Mouse (Mus musculus) liver, embryonic 13.5 days (tissue): ENCODE data around the gene Pknox2. TPM values are rescaled to one million over a fixed set of nuclear protein-coding genes. Genes with fewer than 3 reads are reported as not detected.
A peak's percentile ranks its signal among the peaks of the same experiment; 100 is the strongest.

ENCODE experiments used
- ATAC-seq: fragments of 200-750 bp; cut with Nextera tagmentation; 2 replicates; pipeline ENCODE4 v1.8.0; 2017; ENCODE audit warnings: low read depth, mild to moderate bottlenecking, moderate number of reproducible peaks, moderate library complexity
- DNase-seq: peaks from one replicate; pipeline ENCODE4 v3.0.0; 2022
- H3K27ac ChIP-seq: fragments of 300-500 bp; sonication (generic); 2 replicates; pipeline ENCODE4 v1.5.1; 2015; ENCODE audit warnings: moderate library complexity, mild to moderate bottlenecking, inconsistent platforms
- H3K27me3 ChIP-seq: fragments of 300-500 bp; sonication (generic); 2 replicates; pipeline ENCODE4 v1.6.1; 2015; ENCODE audit warnings: mild to moderate bottlenecking, inconsistent platforms
- H3K36me3 ChIP-seq: fragments of 300-500 bp; sonication (generic); 2 replicates; pipeline ENCODE4 v1.6.1; 2015; ENCODE audit warnings: mild to moderate bottlenecking, inconsistent platforms
- H3K4me1 ChIP-seq: fragments of 300-500 bp; sonication (generic); replicated peaks from 2 replicates; pipeline ENCODE4 v1.6.1; 2015; ENCODE audit warnings: inconsistent platforms
- H3K4me2 ChIP-seq: fragments of 300-500 bp; sonication (generic); 2 replicates; pipeline ENCODE4 v1.6.1; 2015; ENCODE audit warnings: inconsistent platforms, mild to moderate bottlenecking, moderate library complexity
- H3K4me3 ChIP-seq: fragments of 300-500 bp; sonication (generic); replicated peaks from 2 replicates; pipeline ENCODE4 v1.5.1; 2015; ENCODE audit warnings: mild to moderate bottlenecking, inconsistent platforms
- H3K9ac ChIP-seq: fragments of 300-500 bp; sonication (generic); 2 replicates; pipeline ENCODE4 v1.6.1; 2015; ENCODE audit warnings: mild to moderate bottlenecking, inconsistent platforms
- H3K9me3 ChIP-seq: fragments of 300-500 bp; sonication (generic); replicated peaks from 2 replicates; pipeline ENCODE4 v1.6.1; 2016; ENCODE audit warnings: inconsistent platforms
- WGBS: fragments of 180-500 bp; shearing (Covaris S2); methylation state at CpG from one replicate; pipeline ENCODE4 v1.1.7; 2015; ENCODE audit not compliant: insufficient replicate concordance; 5-methylcytosine and 5-hydroxymethylcytosine counted together
- polyA plus RNA-seq: library from polyadenylated mRNA; unstranded; fragments of >200 nt; fragmentation: Nextera tagmentation; extraction: Ambion mirVana; gene quantifications from 2 replicates; pipeline ENCODE4 v1.2.1, GENCODE M21; 2015

The Pknox2 gene
- polyA plus RNA-seq, 1 experiment from 2014 or later = 0.36 TPM

DNA sequence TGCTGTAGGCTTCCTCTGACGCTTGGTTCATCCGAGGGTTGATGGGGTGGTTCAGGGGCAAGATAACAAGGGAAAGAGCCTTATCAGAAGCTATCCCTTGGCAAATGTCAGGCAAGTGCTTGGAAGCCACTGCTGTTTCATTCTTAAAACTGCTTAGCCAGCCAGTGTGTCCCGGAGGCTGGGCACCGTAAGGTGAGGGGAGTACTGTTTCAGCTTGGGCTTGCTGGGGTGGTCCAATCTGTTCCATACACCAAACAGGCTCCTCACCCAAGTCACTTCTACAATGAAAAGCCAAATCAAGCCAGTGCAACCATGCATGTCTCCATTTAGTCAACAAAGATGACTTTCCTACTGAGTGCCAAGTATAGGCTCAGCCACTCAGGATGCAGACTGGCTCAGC, 679 bp upstream of the Pknox2 start:
- Histone ChIP-seq H3K27me3 (peaks cover 72% of the 10 kb centered on the region), H3K27ac (no peak overlapping the region), H3K9ac (no peak overlapping the region), H3K4me3 (no peak overlapping the region), H3K4me1 (0 out of 2 replicates have a peak, but pooled peaks cover 2% of the 10 kb centered on the region), H3K4me2 (no peak overlapping the region), H3K36me3 (no peaks in the 10 kb centered on the region), H3K9me3 (no peaks in the 10 kb centered on the region)
- ATAC-seq = no peak
- 41% methylated on average over 4 of the region's 4 CpGs for WGBS
- no peak for DNase-seq

DNA sequence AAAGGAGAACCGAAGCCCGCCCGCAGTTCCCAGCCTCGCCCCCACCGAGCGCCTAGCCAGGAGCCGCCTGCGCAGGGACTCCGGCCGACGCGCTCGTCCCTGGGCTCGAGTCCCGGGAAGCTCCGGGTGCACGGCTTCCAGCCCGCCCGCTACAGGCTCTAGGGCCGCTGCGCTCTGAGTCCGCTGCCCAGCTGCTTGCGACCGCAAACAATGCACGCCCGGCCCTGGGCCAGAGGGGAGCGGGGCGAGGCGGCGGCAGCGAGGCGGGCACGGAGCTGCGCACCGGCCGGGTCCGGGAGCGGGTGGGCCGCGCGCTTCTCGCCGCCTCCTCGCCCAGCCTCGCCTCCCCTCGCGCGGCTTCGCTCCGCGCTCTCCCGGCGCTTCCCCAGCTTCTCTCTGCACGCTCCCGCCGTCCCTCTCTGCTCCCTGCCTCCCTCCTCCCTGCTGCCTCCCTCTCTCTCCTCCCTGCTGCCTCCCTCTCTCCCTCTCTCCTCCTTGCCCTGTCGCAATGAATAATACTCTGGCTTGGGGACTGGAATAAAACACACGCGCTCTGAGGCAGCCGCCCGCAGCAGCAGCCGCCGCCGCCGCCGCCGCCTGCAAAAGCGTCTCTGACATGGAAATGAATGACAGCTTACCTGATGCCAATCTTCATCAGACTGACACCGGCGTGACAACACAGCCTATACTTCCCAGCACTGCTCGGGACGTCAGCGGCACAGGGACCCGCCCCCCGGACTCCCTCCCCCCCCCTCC, 426 bp downstream of the Pknox2 start:
- Histone ChIP-seq H3K4me1 (0 out of 2 replicates have a peak, but pooled peaks cover 2% of the 10 kb centered on the region), H3K4me2 (peak overlapping the region; percentile 69), H3K27me3 (peaks cover 78% of the 10 kb centered on the region), H3K27ac (peak overlapping the region; percentile 41), H3K9me3 (no peaks in the 10 kb centered on the region), H3K9ac (peak overlapping the region; percentile 42), H3K36me3 (no peaks in the 10 kb centered on the region), H3K4me3 (peak overlapping the region; percentile 50)
- DNase-seq (no peak), ATAC-seq (peak; percentile 67)
- under 1% methylated on average over 70 of the region's 75 CpGs for WGBS

DNA sequence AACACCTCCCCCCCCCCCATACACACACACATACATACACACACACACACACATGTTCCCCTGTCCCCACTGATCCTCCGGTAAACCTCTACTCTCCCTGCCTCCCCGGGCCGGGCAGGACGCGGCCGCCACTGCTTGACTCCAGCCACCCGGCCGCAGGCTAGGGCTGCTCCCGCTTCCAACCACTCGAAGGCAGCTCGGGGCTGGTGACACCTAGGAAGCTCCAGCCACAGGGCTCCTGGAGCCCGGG, 929 bp downstream of the Pknox2 start:
- no peak for DNase-seq
- WGBS = 2% methylated on average over 12 of the region's 12 CpGs
- Histone ChIP-seq H3K9me3 (no peaks in the 10 kb centered on the region), H3K4me1 (0 out of 2 replicates have a peak, but pooled peaks cover 2% of the 10 kb centered on the region), H3K36me3 (no peaks in the 10 kb centered on the region), H3K4me2 (peak overlapping the region; percentile 69), H3K4me3 (peak overlapping the region; percentile 50), H3K27me3 (peaks cover 83% of the 10 kb centered on the region), H3K27ac (peak overlapping the region; percentile 41), H3K9ac (peak overlapping the region; percentile 42)
- peak; percentile 59 for ATAC-seq

DNA sequence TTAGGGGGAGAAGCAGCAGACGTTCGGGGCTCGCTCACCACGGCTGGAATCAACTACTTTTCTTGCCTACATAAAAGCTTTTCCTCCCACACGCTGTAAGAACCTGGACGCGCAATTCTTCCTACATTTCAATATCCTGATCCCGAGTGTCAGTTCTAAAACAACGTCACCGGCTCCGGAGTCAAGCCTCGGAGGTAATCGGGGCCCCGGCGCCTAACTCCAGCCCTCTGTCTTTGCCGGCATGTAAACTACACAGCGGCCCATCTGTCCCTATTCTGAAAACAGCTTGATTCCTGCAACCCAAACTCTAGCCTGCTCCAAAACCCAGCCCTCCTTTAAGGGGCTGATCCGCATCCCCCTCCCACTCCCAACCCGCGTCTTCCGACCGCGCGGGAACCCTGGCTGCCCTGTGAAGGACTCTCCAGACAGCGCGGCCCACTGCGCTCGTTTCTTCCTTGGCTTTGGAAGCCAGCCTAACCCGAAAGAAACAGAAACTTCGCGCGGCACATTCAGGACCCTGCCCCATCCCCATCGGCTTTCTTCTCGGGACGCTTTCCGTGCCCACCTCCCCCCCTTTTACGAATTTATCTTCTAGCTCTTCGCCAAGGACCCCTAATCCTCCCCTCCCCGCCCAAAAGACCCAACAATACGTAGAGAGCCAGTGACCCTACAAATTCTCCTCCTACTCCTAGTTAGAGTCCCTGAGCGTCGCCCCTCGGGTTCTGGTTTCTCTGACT, 1.4 kb downstream of the Pknox2 start:
- no peaks in the 10 kb centered on the region for H3K9me3 ChIP-seq
- H3K27ac ChIP-seq = no peak overlapping the region
- H3K36me3 ChIP-seq = no peaks in the 10 kb centered on the region
- peak overlapping the region; percentile 69 for H3K4me2 ChIP-seq
- DNase-seq (no peak), ATAC-seq (no peak)
- 0 out of 2 replicates have a peak, but pooled peaks cover 2% of the 10 kb centered on the region for H3K4me1 ChIP-seq
- H3K4me3 ChIP-seq = peak overlapping the region; percentile 50
- 2% methylated on average over 43 of the region's 43 CpGs for WGBS
- H3K9ac ChIP-seq = peak overlapping the region; percentile 42; the same call in 1 of the 2 replicates
- peaks cover 87% of the 10 kb centered on the region for H3K27me3 ChIP-seq

DNA sequence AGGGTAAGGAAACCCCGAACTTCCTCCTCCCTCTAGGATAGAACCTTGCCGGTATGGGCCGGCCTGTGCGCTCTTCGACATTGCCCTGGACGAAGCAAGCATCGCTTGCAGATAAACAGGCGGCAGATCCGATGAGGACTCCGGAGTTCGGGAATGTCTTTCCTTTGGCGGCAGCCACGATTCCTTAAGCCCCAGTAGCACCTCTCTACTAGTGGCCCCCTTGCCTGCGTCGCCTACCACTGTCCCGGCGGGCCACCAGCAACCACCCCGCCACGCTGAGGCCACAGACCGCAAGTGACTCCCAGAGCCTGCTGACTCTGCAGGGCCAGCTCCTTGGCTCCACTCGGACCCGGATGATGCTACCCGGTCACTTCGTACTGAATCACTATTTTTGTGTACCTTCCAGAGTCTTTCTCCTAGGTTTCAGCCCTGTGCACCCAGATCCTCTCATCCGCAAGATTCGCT, 2.0 kb downstream of the Pknox2 start:
- peak overlapping the region; percentile 69 for H3K4me2 ChIP-seq
- WGBS = 2% methylated on average over 26 of the region's 26 CpGs
- H3K9ac ChIP-seq = no peak overlapping the region
- 0 out of 2 replicates have a peak, but pooled peaks cover 2% of the 10 kb centered on the region for H3K4me1 ChIP-seq
- H3K9me3 ChIP-seq = no peaks in the 10 kb centered on the region
- H3K4me3 ChIP-seq = peak overlapping the region; percentile 50
- H3K36me3 ChIP-seq = no peaks in the 10 kb centered on the region
- peaks cover 89% of the 10 kb centered on the region for H3K27me3 ChIP-seq
- no peak for ATAC-seq
- DNase-seq = no peak
- no peak overlapping the region for H3K27ac ChIP-seq

DNA sequence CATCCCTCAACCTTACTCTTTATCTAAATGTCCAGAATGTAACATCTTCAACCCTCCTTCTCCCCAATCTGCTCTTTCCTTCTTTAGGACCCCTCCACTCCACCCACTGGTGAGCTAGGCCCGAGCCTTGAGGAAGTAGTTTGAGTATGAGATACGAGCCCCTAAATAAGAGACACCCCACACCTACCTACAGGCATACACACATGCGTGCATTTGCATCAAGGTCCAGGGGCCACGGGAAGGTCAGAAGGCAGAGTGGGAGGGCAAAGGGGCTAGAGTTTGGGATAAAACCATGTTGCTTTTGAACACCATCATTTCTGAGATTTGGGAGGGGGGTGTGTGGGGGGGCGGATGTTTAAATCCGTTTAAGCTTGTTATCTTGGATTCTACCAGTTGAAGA, 2.5 kb downstream of the Pknox2 start:
- Histone ChIP-seq H3K9me3 (no peaks in the 10 kb centered on the region), H3K9ac (no peak overlapping the region), H3K27me3 (peaks cover 86% of the 10 kb centered on the region), H3K4me2 (peak overlapping the region; percentile 69), H3K4me3 (peak overlapping the region; percentile 50; the same call in 1 of the 2 replicates), H3K27ac (no peak overlapping the region), H3K36me3 (no peaks in the 10 kb centered on the region), H3K4me1 (0 out of 2 replicates have a peak, but pooled peaks cover 4% of the 10 kb centered on the region)
- DNase-seq = no peak
- WGBS = 8% methylated on average over 6 of the region's 6 CpGs
- no peak for ATAC-seq

DNA sequence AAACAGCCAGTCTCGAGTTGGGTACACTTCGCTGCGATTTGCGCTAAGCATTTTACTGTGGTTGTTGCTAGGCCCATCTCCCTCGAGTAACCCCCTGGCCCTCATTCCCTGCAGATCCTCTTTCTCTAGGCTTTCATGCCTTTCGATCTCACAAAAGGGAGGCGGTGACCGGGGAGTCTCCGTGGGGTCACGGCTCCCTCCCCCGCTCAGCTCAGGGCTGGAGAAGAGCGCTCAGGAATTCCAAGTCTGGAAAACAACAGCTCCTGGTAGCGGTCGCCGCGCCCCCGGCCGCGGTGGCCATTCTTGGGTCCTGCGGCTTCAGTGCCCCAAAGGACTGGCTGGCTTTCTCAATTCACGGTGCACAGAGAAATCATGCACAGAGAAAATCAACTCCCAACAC, 3.0 kb downstream of the Pknox2 start:
- H3K27me3 ChIP-seq = peaks cover 88% of the 10 kb centered on the region
- DNase-seq (no peak), ATAC-seq (no peak)
- H3K36me3 ChIP-seq = no peaks in the 10 kb centered on the region
- H3K4me3 ChIP-seq = no peak overlapping the region
- no peak overlapping the region for H3K4me2 ChIP-seq
- 8% methylated on average over 21 of the region's 21 CpGs for WGBS
- H3K9me3 ChIP-seq = no peaks in the 10 kb centered on the region
- no peak overlapping the region for H3K27ac ChIP-seq
- H3K9ac ChIP-seq = no peak overlapping the region
- H3K4me1 ChIP-seq = 0 out of 2 replicates have a peak, but pooled peaks cover 5% of the 10 kb centered on the region

DNA sequence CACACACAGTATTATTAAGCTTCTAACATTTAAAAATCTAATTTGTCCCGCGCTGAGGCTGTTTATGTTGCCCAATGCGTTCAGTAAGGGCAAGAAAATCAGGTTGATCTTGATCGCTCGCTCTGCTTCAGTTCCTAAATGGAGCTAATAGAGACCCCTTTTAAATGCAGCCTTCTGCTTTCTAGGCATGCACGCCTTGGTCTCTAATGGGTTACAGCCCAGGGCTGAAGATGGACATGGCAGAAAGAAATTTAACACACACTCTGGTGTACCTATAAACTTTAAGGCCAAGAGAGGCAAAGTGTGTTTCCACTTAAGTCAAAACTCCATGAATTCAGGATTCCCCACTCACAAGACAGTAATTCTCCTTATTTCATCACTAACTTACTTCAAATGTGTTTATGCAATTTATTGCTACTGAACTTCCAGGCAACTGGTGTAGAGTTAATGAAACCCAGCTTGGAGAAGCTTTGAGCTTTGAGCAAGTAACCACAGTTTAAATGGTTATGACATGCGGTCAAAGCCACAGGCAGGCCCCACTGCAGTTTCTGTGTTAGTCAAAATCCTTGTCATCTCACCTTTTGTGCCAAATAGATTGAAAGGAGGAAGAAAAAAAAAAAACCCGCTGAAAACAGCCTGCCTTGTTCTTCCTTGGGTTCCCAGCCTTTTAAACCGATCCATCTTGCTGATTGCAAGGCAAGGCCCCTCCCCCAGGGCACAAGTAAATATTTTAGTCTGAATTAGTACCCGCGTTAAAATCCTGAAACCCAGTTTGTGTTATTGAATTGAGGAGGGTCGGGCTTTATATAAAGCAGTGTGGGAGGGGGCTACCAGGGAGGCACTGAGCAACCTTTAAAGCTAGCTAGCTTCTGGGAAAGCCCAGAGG, 3.9 kb downstream of the Pknox2 start:
- Histone ChIP-seq H3K36me3 (no peaks in the 10 kb centered on the region), H3K9ac (no peak overlapping the region), H3K27me3 (peaks cover 86% of the 10 kb centered on the region), H3K4me2 (no peak overlapping the region), H3K9me3 (no peaks in the 10 kb centered on the region), H3K4me1 (0 out of 2 replicates have a peak, but pooled peaks cover 5% of the 10 kb centered on the region), H3K27ac (no peak overlapping the region), H3K4me3 (no peak overlapping the region)
- ATAC-seq (no peak), DNase-seq (no peak)
- 42% methylated on average over 12 of the region's 12 CpGs for WGBS

DNA sequence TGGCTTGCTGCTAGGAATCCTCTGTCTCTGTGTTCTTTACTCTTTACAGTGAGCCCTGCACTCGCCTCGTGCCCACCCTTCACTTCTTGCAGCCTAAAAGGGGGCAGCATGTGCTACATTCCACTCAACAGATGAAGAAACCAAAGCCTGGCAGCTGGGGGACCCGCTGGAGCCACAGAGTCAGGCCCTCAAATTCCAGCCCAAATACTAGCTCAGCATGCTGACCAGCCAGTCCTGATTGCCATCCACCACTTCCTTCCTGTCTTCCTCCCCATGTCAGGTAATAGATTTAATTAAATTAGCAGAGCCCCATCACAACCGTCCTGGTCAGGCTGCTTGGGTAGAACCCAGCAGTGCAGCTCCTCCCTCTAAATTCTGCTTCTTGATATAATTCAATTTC, 5.1 kb downstream of the Pknox2 start:
- H3K27me3 ChIP-seq = peaks cover 74% of the 10 kb centered on the region
- H3K4me2 ChIP-seq = no peak overlapping the region
- H3K9me3 ChIP-seq = no peaks in the 10 kb centered on the region
- 0 out of 2 replicates have a peak, but pooled peaks cover 5% of the 10 kb centered on the region for H3K4me1 ChIP-seq
- no peaks in the 10 kb centered on the region for H3K36me3 ChIP-seq
- H3K27ac ChIP-seq = no peak overlapping the region
- H3K9ac ChIP-seq = no peak overlapping the region
- WGBS = 19% methylated on average over 4 of the region's 4 CpGs
- no peak overlapping the region for H3K4me3 ChIP-seq
- DNase-seq (no peak), ATAC-seq (no peak)

DNA sequence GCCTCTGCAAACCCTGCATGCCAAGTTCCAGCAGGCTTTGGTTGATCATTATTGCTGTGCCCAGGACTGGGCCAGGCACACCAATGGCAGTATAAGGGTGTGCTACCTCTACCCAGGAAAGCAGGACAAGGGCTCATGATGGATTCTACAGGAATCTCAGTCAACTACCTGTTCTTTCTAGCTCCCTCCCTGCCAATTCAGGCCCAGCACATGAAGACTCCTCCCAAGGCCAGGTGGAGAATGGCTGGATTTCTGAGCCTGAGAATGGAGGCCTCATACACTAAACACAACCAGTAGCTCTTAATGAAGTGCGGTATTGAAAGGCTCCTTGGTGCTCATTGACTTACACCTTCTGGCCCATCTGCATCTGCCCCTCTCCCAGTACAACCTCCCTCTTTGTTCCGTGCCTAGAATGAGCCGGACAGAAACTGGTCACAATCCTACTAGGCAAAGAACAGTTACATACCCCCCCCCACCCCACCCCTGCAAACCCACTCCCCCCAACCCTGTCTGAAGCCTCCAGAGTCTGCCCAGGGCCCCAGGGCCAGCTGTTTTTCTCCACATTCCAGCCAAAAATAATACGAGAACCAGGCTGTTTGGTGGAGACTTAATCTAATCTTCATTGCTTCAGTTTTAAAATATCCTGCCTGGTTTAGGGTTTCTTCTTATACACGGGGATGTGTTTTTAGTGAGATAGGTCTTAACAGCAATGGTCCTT, 6.6 kb downstream of the Pknox2 start:
- Histone ChIP-seq H3K4me1 (0 out of 2 replicates have a peak, but pooled peaks cover 5% of the 10 kb centered on the region), H3K36me3 (no peaks in the 10 kb centered on the region), H3K9me3 (no peaks in the 10 kb centered on the region), H3K27me3 (peaks cover 59% of the 10 kb centered on the region), H3K27ac (no peak overlapping the region), H3K9ac (no peak overlapping the region), H3K4me2 (no peak overlapping the region), H3K4me3 (no peak overlapping the region)
- 40% methylated on average over 5 of the region's 5 CpGs for WGBS
- ATAC-seq (no peak), DNase-seq (no peak)
